In the genomic region with DNA sequence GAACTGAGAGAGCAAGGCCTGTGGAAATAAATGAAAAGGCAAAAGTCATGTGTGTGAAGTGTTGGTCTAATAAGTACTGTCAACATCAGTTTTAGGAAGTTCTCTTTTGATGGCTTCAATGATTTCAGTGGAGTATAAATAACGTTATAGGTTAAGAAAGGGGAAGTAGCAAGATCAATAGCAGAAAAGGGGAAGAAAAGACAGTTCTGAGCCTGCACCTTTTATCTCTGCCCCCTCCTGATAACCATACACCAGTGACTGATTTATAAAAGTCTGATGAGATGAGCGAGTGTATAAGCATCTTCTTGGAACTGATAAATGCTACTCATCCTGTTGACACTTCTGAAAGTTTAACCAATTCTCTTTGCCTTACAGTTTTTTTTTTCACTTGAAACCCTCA, we compare ENCODE assay signal across 21 mouse cellular contexts.
DNase-seq lines count a peak whose midpoint lies in the region; ATAC-seq and TF ChIP-seq lines count a peak whose summit lies in the region.
"Had no signal": no experiment of that assay in that cellular context is flagged by ENCODE, and none has a peak within 500 bp of the region (broad histone marks: within the 10 kb centered on the region; RNA-seq: fewer than 3 reads in every experiment).

No protein-coding gene starts in this region.

- peak; percentile 27 for DNase-seq in CH12.LX (ENCODE audit: extremely low read depth)
- DNase-seq in MEL (ENCODE audit: low read depth, low spot score): peak; percentile 82
- peak; percentile 2 for DNase-seq in splenic B cell, adult 2 months (ENCODE audit: low read depth, low spot score)
- DNase-seq in cerebellum, postnatal 36 days: no peak
- no peak for DNase-seq in urinary bladder, postnatal 10 days (ENCODE audit: low spot score)
- DNase-seq: adrenal gland, postnatal 10 days; adrenal gland, postnatal 25 days; B cell, adult 2 months; cerebellum, adult 11 months; cerebellum, adult 18-20 months; cerebellum, adult 8-10 months; cerebellum, adult 9-11 months; cerebellum, postnatal 14 days had no signal

- H3K9ac ChIP-seq in CH12.LX (ENCODE audit: insufficient read depth, low read depth) (no peak overlapping the region), MEL (ENCODE audit: control insufficient read depth, low read depth, low read length, poor library complexity, severe bottlenecking) (no peak overlapping the region)
- no peak overlapping the region for H3K9ac ChIP-seq in forebrain, embryonic 15.5 days (replicated peaks)
- H3K9ac ChIP-seq: embryonic facial prominence, embryonic 12.5 days; forebrain, embryonic 13.5 days had no signal

- TF ChIP-seq POLR2A in CH12.LX (IDR thresholded peaks at IDR 0.05; ENCODE audit: low read depth, low read length) (no peak), MEL (IDR thresholded peaks at IDR 0.05; ENCODE audit: control insufficient read depth in 1 of 2, insufficient read depth in 1 of 2, low read depth in 1 of 2, low read length in 2 of 2, poor library complexity in 1 of 2) (no peak)

- no peak for TF ChIP-seq RAD21 in CH12.LX (IDR thresholded peaks at IDR 0.05; ENCODE audit: low read depth, low read length)
- TF ChIP-seq RAD21 in MEL (IDR thresholded peaks at IDR 0.05; ENCODE audit: low read depth, low read length): no peak

- H3K27ac ChIP-seq in CH12.LX (ENCODE audit: insufficient read depth, low read depth): no peak overlapping the region
- H3K27ac ChIP-seq in MEL (ENCODE audit: control insufficient read depth, low read depth, low read length): peak overlapping the region; percentile 88
- no peak overlapping the region for H3K27ac ChIP-seq in forebrain, embryonic 15.5 days (replicated peaks)
- H3K27ac ChIP-seq: embryonic facial prominence, embryonic 10.5 days; embryonic facial prominence, embryonic 12.5 days; forebrain, embryonic 13.5 days had no signal

- H3K79me2 ChIP-seq in CH12.LX (replicated peaks; ENCODE audit: control insufficient read depth, extremely low read depth, insufficient read depth, poor library complexity, severe bottlenecking) (no peaks in the 10 kb centered on the region), MEL (ENCODE audit: control insufficient read depth, insufficient read depth, low read length, poor library complexity) (no peaks in the 10 kb centered on the region)

- H3K4me1 ChIP-seq in CH12.LX (ENCODE audit: control insufficient read depth in 1 of 2, insufficient read depth in 2 of 2) (peaks cover 0 to 16% of the 10 kb centered on the region in 2 experiments; a peak in 1 of 4 replicates), MEL (ENCODE audit: control insufficient read depth in 1 of 2, insufficient read depth in 2 of 2, low read length in 2 of 2) (peaks cover 0 to 10% of the 10 kb centered on the region in 2 experiments; a peak in 3 of 4 replicates)
- no peaks in the 10 kb centered on the region for H3K4me1 ChIP-seq in forebrain, embryonic 15.5 days
- H3K4me1 ChIP-seq: embryonic facial prominence, embryonic 10.5 days; embryonic facial prominence, embryonic 12.5 days; forebrain, embryonic 13.5 days had no signal

- no peak for ATAC-seq in forebrain, embryonic 15.5 days (replicated peaks)
- ATAC-seq: activated CD4-positive, CD25-positive, alpha-beta regulatory T cell, adult 4 months; CD4-positive, CD25-positive, alpha-beta regulatory T cell, adult 4 months; forebrain, embryonic 13.5 days; forebrain, embryonic 16.5 days; Patski had no signal

- no peak for TF ChIP-seq CTCF in CH12.LX (conservative IDR thresholded peaks at IDR 0.05 in 1 of 2, IDR thresholded peaks at IDR 0.05 in 1 of 2; ENCODE audit: low read depth in 2 of 2, low read length in 2 of 2)
- no peak for TF ChIP-seq CTCF in MEL (IDR thresholded peaks at IDR 0.05 in 2 of 3, conservative IDR thresholded peaks at IDR 0.05 in 1 of 3; ENCODE audit: control insufficient read depth in 1 of 3, insufficient read depth in 1 of 3, low read depth in 2 of 3, low read length in 3 of 3, poor library complexity in 1 of 3, severe bottlenecking in 1 of 3)

- TF ChIP-seq EP300 in CH12.LX (IDR thresholded peaks at IDR 0.05; ENCODE audit: low read length) (no peak), MEL (IDR thresholded peaks at IDR 0.05; ENCODE audit: low read depth in 1 of 2, low read length in 2 of 2) (peak; percentile 91 to 98)

- dilution Hi-C loops in CH12.LX (cut with MboI; ENCODE audit: extremely low pct_ligation_motif_present, extremely low pct_unique_long_range_greater_than_20kb, low sequenced_read_pairs): no loop called here

- H3K36me3 ChIP-seq in CH12.LX (replicated peaks in 1 of 2; ENCODE audit: control insufficient read depth in 1 of 2, insufficient read depth in 1 of 2, low read length in 1 of 2) (no peaks in the 10 kb centered on the region), MEL (ENCODE audit: control insufficient read depth in 1 of 2, insufficient read depth in 2 of 2, low read length in 2 of 2) (peaks cover 0 to 17% of the 10 kb centered on the region in 2 experiments; a peak in 2 of 4 replicates)
- H3K36me3 ChIP-seq in splenic B cell, adult 2 months (ENCODE audit: control insufficient read depth, insufficient read depth, low read length, poor library complexity, severe bottlenecking): no peaks in the 10 kb centered on the region
- no peaks in the 10 kb centered on the region for H3K36me3 ChIP-seq in forebrain, embryonic 15.5 days
- H3K36me3 ChIP-seq: embryonic facial prominence, embryonic 10.5 days; embryonic facial prominence, embryonic 12.5 days had no signal

- H3K4me3 ChIP-seq in CH12.LX (replicated peaks in 1 of 3; ENCODE audit: low read depth in 2 of 3, low read length in 2 of 3, poor library complexity in 1 of 3) (no peak overlapping the region), MEL (ENCODE audit: control insufficient read depth in 1 of 2, insufficient read depth in 1 of 2, low read depth in 2 of 2, low read length in 2 of 2) (no peak overlapping the region)
- no peak overlapping the region for H3K4me3 ChIP-seq in forebrain, embryonic 15.5 days
- H3K4me3 ChIP-seq: embryonic facial prominence, embryonic 10.5 days; embryonic facial prominence, embryonic 12.5 days; forebrain, embryonic 13.5 days had no signal

- in situ Hi-C loops in CH12.LX (cut with MboI; ENCODE audit: low pct_ligation_motif_present, low pct_unique_long_range_greater_than_20kb, low sequenced_read_pairs): no loop called here

- WGBS in forebrain, embryonic 15.5 days: 80% methylated on average over 2 of the region's 2 CpGs

- H3K4me2 ChIP-seq in CH12.LX (ENCODE audit: insufficient read depth, low read depth, poor library complexity, severe bottlenecking): no peak overlapping the region
- no peak overlapping the region for H3K4me2 ChIP-seq in forebrain, embryonic 15.5 days (replicated peaks)
- H3K4me2 ChIP-seq: embryonic facial prominence, embryonic 12.5 days; forebrain, embryonic 13.5 days had no signal

- H3K9me3 ChIP-seq in CH12.LX (replicated peaks; ENCODE audit: low read length) (no peaks in the 10 kb centered on the region), MEL (replicated peaks; ENCODE audit: insufficient read depth, low read length) (no peaks in the 10 kb centered on the region)
- H3K9me3 ChIP-seq in forebrain, embryonic 15.5 days: no peaks in the 10 kb centered on the region
- H3K9me3 ChIP-seq: embryonic facial prominence, embryonic 10.5 days; embryonic facial prominence, embryonic 12.5 days; forebrain, embryonic 13.5 days had no signal

- H3K27me3 ChIP-seq in CH12.LX (replicated peaks) (no peaks in the 10 kb centered on the region), MEL (ENCODE audit: control insufficient read depth in 1 of 2, insufficient read depth in 2 of 2, low read length in 2 of 2) (no peaks in the 10 kb centered on the region)
- H3K27me3 ChIP-seq in splenic B cell, adult 2 months (ENCODE audit: control insufficient read depth, insufficient read depth, low read length, poor library complexity, severe bottlenecking): no peaks in the 10 kb centered on the region
- no peaks in the 10 kb centered on the region for H3K27me3 ChIP-seq in forebrain, embryonic 15.5 days
- H3K27me3 ChIP-seq: embryonic facial prominence, embryonic 12.5 days; forebrain, embryonic 13.5 days; Patski had no signal

TF ChIP-seq in CH12.LX, 34 proteins besides CTCF, POLR2A, EP300 and RAD21:
- no peak for TF ChIP-seq IRF4 (IDR thresholded peaks at IDR 0.05; ENCODE audit: low read depth, low read length)
TF ChIP-seq in CH12.LX: peak in this region for 0.

TF ChIP-seq in MEL, 35 proteins besides CTCF, POLR2A, EP300 and RAD21 (continues in another document):
- TF ChIP-seq KAT2A (conservative IDR thresholded peaks at IDR 0.05; ENCODE audit: low read depth, low read length): no peak
- TF ChIP-seq ZNF384 (IDR thresholded peaks at IDR 0.05; ENCODE audit: low read depth, low read length): peak; percentile 55
- 0 out of 2 replicates have a peak, but pooled peaks have one; percentile 43 for TF ChIP-seq JUND (IDR thresholded peaks at IDR 0.05; ENCODE audit: low read depth, low read length)
- TF ChIP-seq ZC3H11A (IDR thresholded peaks at IDR 0.05; ENCODE audit: low read depth, low read length): no peak
- TF ChIP-seq TBP (IDR thresholded peaks at IDR 0.05; ENCODE audit: low read depth, low read length): no peak
- TF ChIP-seq HCFC1 (IDR thresholded peaks at IDR 0.05; ENCODE audit: low read depth, low read length): 0 out of 2 replicates have a peak, but pooled peaks have one; percentile 28
- TF ChIP-seq SIN3A (IDR thresholded peaks at IDR 0.05; ENCODE audit: low read length): peak; percentile 55
- TF ChIP-seq CHD2 (IDR thresholded peaks at IDR 0.05; ENCODE audit: low read length): peak; percentile 35; the same call in 1 of the 2 replicates
- peak; percentile 98 for TF ChIP-seq GATA1 (IDR thresholded peaks at IDR 0.05; ENCODE audit: low read depth, low read length)
- no peak for TF ChIP-seq MAX (IDR thresholded peaks at IDR 0.05; ENCODE audit: low read length)
- TF ChIP-seq MAFK (IDR thresholded peaks at IDR 0.05; ENCODE audit: borderline replicate concordance, low read depth, low read length): peak; percentile 66; the same call in 1 of the 2 replicates
- peak; percentile 64 for TF ChIP-seq TAL1 (IDR thresholded peaks at IDR 0.05; ENCODE audit: low read length)
- no peak for TF ChIP-seq ELF1 (IDR thresholded peaks at IDR 0.05; ENCODE audit: low read depth, low read length)
- no peak for TF ChIP-seq GABPA (IDR thresholded peaks at IDR 0.05; ENCODE audit: low read depth, low read length)
- no peak for TF ChIP-seq USF1 (IDR thresholded peaks at IDR 0.05; ENCODE audit: low read depth, low read length)
- TF ChIP-seq MAZ (IDR thresholded peaks at IDR 0.05; ENCODE audit: low read depth, low read length): peak; percentile 54; the same call in 1 of the 2 replicates
- no peak for TF ChIP-seq ZMIZ1 (IDR thresholded peaks at IDR 0.05; ENCODE audit: low read depth, low read length)
- peak; percentile 59; the same call in 1 of the 2 replicates for TF ChIP-seq ZKSCAN1 (IDR thresholded peaks at IDR 0.05; ENCODE audit: low read depth, low read length)
- TF ChIP-seq SMC3 (IDR thresholded peaks at IDR 0.05; ENCODE audit: low read depth, low read length): 0 out of 2 replicates have a peak, but pooled peaks have one; percentile 4
- TF ChIP-seq USF2 (IDR thresholded peaks at IDR 0.05; ENCODE audit: borderline replicate concordance in 1 of 2, insufficient read depth in 1 of 2, low read depth in 1 of 2, low read length in 2 of 2): no peak

Comparison
In these comparisons a context has a peak if more than half of its experiments do, and no peak if none do; other contexts are left out.
1. DNase-seq: peak in CH12.LX (single experiment), MEL (single experiment) and splenic B cell, adult 2 months (single experiment); none in cerebellum, postnatal 36 days (0 of 2) and urinary bladder, postnatal 10 days (single experiment).